Mouse (Mus musculus): ENCODE data around the gene Babam2. TPM values are rescaled to one million over a fixed set of nuclear protein-coding genes. Genes with fewer than 3 reads are reported as not detected.
A peak's percentile ranks its signal among the peaks of the same experiment; 100 is the strongest.

Babam2 gene
- polyA plus RNA-seq, 1 experiment from 2014 or later, result 22.1 TPM

- Histone ChIP-seq H3K9ac (replicated peaks) (no peak overlapping the region), H3K27ac (ENCODE audit: low read depth) (no peak overlapping the region), H3K9me3 (ENCODE audit: low read length) (no peaks in the 10 kb centered on the region), H3K36me3 (replicated peaks; ENCODE audit: insufficient read depth, low read length) (no peaks in the 10 kb centered on the region), H3K4me2 (ENCODE audit: low read depth, low read length) (no peak overlapping the region), H3K4me3 (ENCODE audit: low read depth, low read length) (no peak overlapping the region), H3K27me3 (ENCODE audit: insufficient read depth, low read length) (no peaks in the 10 kb centered on the region), H3K4me1 (ENCODE audit: insufficient read depth) (peaks cover 11% of the 10 kb centered on the region)
- 73% methylated on average over 1 of the region's 1 CpGs for WGBS (ENCODE audit: insufficient replicate concordance)
- ATAC-seq (no peak), DNase-seq (no peak)
- no peak for TF ChIP-seq EP300 (IDR thresholded peaks at IDR 0.05; ENCODE audit: low read depth)
- no peak for TF ChIP-seq CTCF (IDR thresholded peaks at IDR 0.05; ENCODE audit: low read depth)
These were observed 354.4 kb downstream of the Babam2 start for GRCm38 (mm10) chr5:32051899-32052298.

GRCm38 (mm10) chr5:32052467-32052866 lies 355.0 kb downstream of the Babam2 start:
- no peak overlapping the region for H3K9ac ChIP-seq (replicated peaks)
- H3K4me2 ChIP-seq (ENCODE audit: low read depth, low read length), result no peak overlapping the region
- WGBS (ENCODE audit: insufficient replicate concordance), result 83% methylated on average over 1 of the region's 1 CpGs
- no peaks in the 10 kb centered on the region for H3K27me3 ChIP-seq (ENCODE audit: insufficient read depth, low read length)
- no peak for DNase-seq
- peaks cover 11% of the 10 kb centered on the region for H3K4me1 ChIP-seq (ENCODE audit: insufficient read depth)
- no peak overlapping the region for H3K27ac ChIP-seq (ENCODE audit: low read depth)
- no peaks in the 10 kb centered on the region for H3K9me3 ChIP-seq (ENCODE audit: low read length)
- no peaks in the 10 kb centered on the region for H3K36me3 ChIP-seq (replicated peaks; ENCODE audit: insufficient read depth, low read length)
- no peak for TF ChIP-seq EP300 (IDR thresholded peaks at IDR 0.05; ENCODE audit: low read depth)
- no peak for TF ChIP-seq CTCF (IDR thresholded peaks at IDR 0.05; ENCODE audit: low read depth)
- no peak for ATAC-seq
- H3K4me3 ChIP-seq (ENCODE audit: low read depth, low read length), result no peak overlapping the region

GRCm38 (mm10) chr5:32053476-32053875 lies 356.0 kb downstream of the Babam2 start:
- H3K36me3 ChIP-seq (replicated peaks; ENCODE audit: insufficient read depth, low read length), result no peaks in the 10 kb centered on the region
- DNase-seq, result peak; percentile 19
- H3K9me3 ChIP-seq (ENCODE audit: low read length), result no peaks in the 10 kb centered on the region
- TF ChIP-seq EP300 (IDR thresholded peaks at IDR 0.05; ENCODE audit: low read depth) (no peak), CTCF (IDR thresholded peaks at IDR 0.05; ENCODE audit: low read depth) (no peak)
- no peak overlapping the region for H3K27ac ChIP-seq (ENCODE audit: low read depth)
- H3K9ac ChIP-seq (replicated peaks), result no peak overlapping the region
- H3K4me2 ChIP-seq (ENCODE audit: low read depth, low read length), result no peak overlapping the region
- no peaks in the 10 kb centered on the region for H3K27me3 ChIP-seq (ENCODE audit: insufficient read depth, low read length)
- H3K4me1 ChIP-seq (ENCODE audit: insufficient read depth), result peaks cover 11% of the 10 kb centered on the region
- WGBS (ENCODE audit: insufficient replicate concordance), result 41% methylated on average over 8 of the region's 8 CpGs
- no peak overlapping the region for H3K4me3 ChIP-seq (ENCODE audit: low read depth, low read length)
- no peak for ATAC-seq

- no peak overlapping the region for H3K9ac ChIP-seq (replicated peaks)
- no peak overlapping the region for H3K27ac ChIP-seq (ENCODE audit: low read depth)
- ATAC-seq (no peak), DNase-seq (no peak)
- 74% methylated on average over 3 of the region's 3 CpGs for WGBS (ENCODE audit: insufficient replicate concordance)
- no peaks in the 10 kb centered on the region for H3K9me3 ChIP-seq (ENCODE audit: low read length)
- H3K27me3 ChIP-seq (ENCODE audit: insufficient read depth, low read length), result no peaks in the 10 kb centered on the region
- no peak for TF ChIP-seq EP300 (IDR thresholded peaks at IDR 0.05; ENCODE audit: low read depth)
- TF ChIP-seq CTCF (IDR thresholded peaks at IDR 0.05; ENCODE audit: low read depth), result no peak
- peaks cover 11% of the 10 kb centered on the region for H3K4me1 ChIP-seq (ENCODE audit: insufficient read depth)
- H3K36me3 ChIP-seq (replicated peaks; ENCODE audit: insufficient read depth, low read length), result no peaks in the 10 kb centered on the region
- H3K4me2 ChIP-seq (ENCODE audit: low read depth, low read length), result no peak overlapping the region
- no peak overlapping the region for H3K4me3 ChIP-seq (ENCODE audit: low read depth, low read length)
These were observed 358.2 kb downstream of the Babam2 start for GRCm38 (mm10) chr5:32055676-32056075.

- Histone ChIP-seq H3K36me3 (replicated peaks; ENCODE audit: insufficient read depth, low read length) (no peaks in the 10 kb centered on the region), H3K27me3 (ENCODE audit: insufficient read depth, low read length) (no peaks in the 10 kb centered on the region), H3K9me3 (ENCODE audit: low read length) (no peaks in the 10 kb centered on the region), H3K27ac (ENCODE audit: low read depth) (no peak overlapping the region), H3K4me3 (ENCODE audit: low read depth, low read length) (no peak overlapping the region), H3K4me2 (ENCODE audit: low read depth, low read length) (no peak overlapping the region), H3K9ac (replicated peaks) (no peak overlapping the region), H3K4me1 (ENCODE audit: insufficient read depth) (peaks cover 11% of the 10 kb centered on the region)
- 43% methylated on average over 1 of the region's 1 CpGs for WGBS (ENCODE audit: insufficient replicate concordance)
- TF ChIP-seq EP300 (IDR thresholded peaks at IDR 0.05; ENCODE audit: low read depth), result no peak
- TF ChIP-seq CTCF (IDR thresholded peaks at IDR 0.05; ENCODE audit: low read depth), result no peak
- ATAC-seq (peak; percentile 61), DNase-seq (peak; percentile 8)
These were observed 358.6 kb downstream of the Babam2 start for GRCm38 (mm10) chr5:32056126-32056525.

GRCm38 (mm10) chr5:32058481-32059253 lies 361.2 kb downstream of the Babam2 start:
- DNase-seq, result no peak

More at GRCm38 (mm10) chr5:32058481-32059253, 361.2 kb downstream of the Babam2 start:
- H3K4me3 ChIP-seq (ENCODE audit: low read depth, low read length), result no peak overlapping the region
- no peaks in the 10 kb centered on the region for H3K9me3 ChIP-seq (ENCODE audit: low read length)
- no peaks in the 10 kb centered on the region for H3K27me3 ChIP-seq (ENCODE audit: insufficient read depth, low read length)
- peaks cover 6% of the 10 kb centered on the region for H3K4me1 ChIP-seq (ENCODE audit: insufficient read depth)
- H3K27ac ChIP-seq (ENCODE audit: low read depth), result no peak overlapping the region
- no peak overlapping the region for H3K4me2 ChIP-seq (ENCODE audit: low read depth, low read length)
- ATAC-seq, result no peak
- no peak for TF ChIP-seq EP300 (IDR thresholded peaks at IDR 0.05; ENCODE audit: low read depth)
- no peak for TF ChIP-seq CTCF (IDR thresholded peaks at IDR 0.05; ENCODE audit: low read depth)
- 73% methylated on average over 8 of the region's 8 CpGs for WGBS (ENCODE audit: insufficient replicate concordance)
- no peak overlapping the region for H3K9ac ChIP-seq (replicated peaks)
- H3K36me3 ChIP-seq (replicated peaks; ENCODE audit: insufficient read depth, low read length), result no peaks in the 10 kb centered on the region

Data from liver, postnatal 0 days (tissue).